Mouse (Mus musculus): ENCODE measurements at regions not wholly inside any gene's neighbourhood (a gene's known extent, or its start where the extent isn't known, plus 50 kb on each side); places are given as distances from the start of the nearest gene placed in this dataset.

GRCm38 (mm10) chr7:77632656-77633055 lies 1105.2 kb downstream of the Ntrk3 start:
- H3K4me1 ChIP-seq (ENCODE audit: insufficient read depth): no peaks in the 10 kb centered on the region
- H3K9me3 ChIP-seq (ENCODE audit: low read length): no peaks in the 10 kb centered on the region
- DNase-seq (no peak), ATAC-seq (peak; percentile 56; the same call in 1 of the 2 replicates)
- H3K9ac ChIP-seq: no peak overlapping the region
- H3K4me3 ChIP-seq (ENCODE audit: low read depth, low read length): no peak overlapping the region
- no peak overlapping the region for H3K27ac ChIP-seq (ENCODE audit: low read depth, low read length)
- no peak overlapping the region for H3K4me2 ChIP-seq (ENCODE audit: low read depth)
- H3K36me3 ChIP-seq (ENCODE audit: insufficient read depth): no peaks in the 10 kb centered on the region
- TF ChIP-seq CTCF (IDR thresholded peaks at IDR 0.05; ENCODE audit: low read depth): no peak
- no peaks in the 10 kb centered on the region for H3K27me3 ChIP-seq (ENCODE audit: insufficient read depth, low read length)
- 8% methylated on average over 1 of the region's 1 CpGs for WGBS

GRCm38 (mm10) chr7:77623491-77623890 lies 1114.3 kb downstream of the Ntrk3 start:
- peaks cover 10% of the 10 kb centered on the region; the same call in 1 of the 2 replicates for H3K4me1 ChIP-seq (ENCODE audit: insufficient read depth)
- no peaks in the 10 kb centered on the region for H3K9me3 ChIP-seq (ENCODE audit: low read length)
- ATAC-seq (no peak), DNase-seq (peak; percentile 16)
- no peak overlapping the region for H3K4me2 ChIP-seq (ENCODE audit: low read depth)
- 0 out of 2 replicates have a peak overlapping the region, but pooled peaks have one; percentile 0 for H3K27ac ChIP-seq (ENCODE audit: low read depth, low read length)
- H3K4me3 ChIP-seq (ENCODE audit: low read depth, low read length): no peak overlapping the region
- WGBS: 16% methylated on average over 4 of the region's 4 CpGs
- H3K9ac ChIP-seq: no peak overlapping the region
- H3K27me3 ChIP-seq (ENCODE audit: insufficient read depth, low read length): no peaks in the 10 kb centered on the region
- no peak for TF ChIP-seq CTCF (IDR thresholded peaks at IDR 0.05; ENCODE audit: low read depth)
- H3K36me3 ChIP-seq (ENCODE audit: insufficient read depth): no peaks in the 10 kb centered on the region

- peaks cover 10% of the 10 kb centered on the region; the same call in 1 of the 2 replicates for H3K4me1 ChIP-seq (ENCODE audit: insufficient read depth)
- 0 out of 2 replicates have a peak overlapping the region, but pooled peaks have one; percentile 0 for H3K27ac ChIP-seq (ENCODE audit: low read depth, low read length)
- no peaks in the 10 kb centered on the region for H3K36me3 ChIP-seq (ENCODE audit: insufficient read depth)
- DNase-seq (peak; percentile 32), ATAC-seq (peak; percentile 83)
- no peak overlapping the region for H3K4me3 ChIP-seq (ENCODE audit: low read depth, low read length)
- no peaks in the 10 kb centered on the region for H3K27me3 ChIP-seq (ENCODE audit: insufficient read depth, low read length)
- no peak for TF ChIP-seq CTCF (IDR thresholded peaks at IDR 0.05; ENCODE audit: low read depth)
- H3K9ac ChIP-seq: no peak overlapping the region
- no peak overlapping the region for H3K4me2 ChIP-seq (ENCODE audit: low read depth)
- H3K9me3 ChIP-seq (ENCODE audit: low read length): no peaks in the 10 kb centered on the region
These were observed 1114.9 kb downstream of the Ntrk3 start for GRCm38 (mm10) chr7:77622934-77623333.

GRCm38 (mm10) chr7:77572872-77573271 lies 1164.9 kb downstream of the Ntrk3 start:
- TF ChIP-seq CTCF (IDR thresholded peaks at IDR 0.05; ENCODE audit: low read depth): no peak
- WGBS: 55% methylated on average over 1 of the region's 1 CpGs
- peak; percentile 51 for ATAC-seq
- Histone ChIP-seq H3K36me3 (ENCODE audit: insufficient read depth) (no peaks in the 10 kb centered on the region), H3K9me3 (ENCODE audit: low read length) (no peaks in the 10 kb centered on the region), H3K4me1 (ENCODE audit: insufficient read depth) (no peaks in the 10 kb centered on the region), H3K9ac (no peak overlapping the region), H3K4me3 (ENCODE audit: low read depth, low read length) (no peak overlapping the region), H3K4me2 (ENCODE audit: low read depth) (no peak overlapping the region), H3K27me3 (ENCODE audit: insufficient read depth, low read length) (no peaks in the 10 kb centered on the region), H3K27ac (ENCODE audit: low read depth, low read length) (no peak overlapping the region)
- DNase-seq: peak; percentile 44

- DNase-seq: no peak
- H3K27me3 ChIP-seq (ENCODE audit: insufficient read depth, low read length): no peaks in the 10 kb centered on the region
- no peaks in the 10 kb centered on the region for H3K4me1 ChIP-seq (ENCODE audit: insufficient read depth)
- no peaks in the 10 kb centered on the region for H3K9me3 ChIP-seq (ENCODE audit: low read length)
- no peak for TF ChIP-seq CTCF (IDR thresholded peaks at IDR 0.05; ENCODE audit: low read depth)
- H3K9ac ChIP-seq: no peak overlapping the region
- 65% methylated on average over 1 of the region's 1 CpGs for WGBS
- no peak overlapping the region for H3K4me2 ChIP-seq (ENCODE audit: low read depth)
- ATAC-seq: no peak
- no peak overlapping the region for H3K27ac ChIP-seq (ENCODE audit: low read depth, low read length)
- no peak overlapping the region for H3K4me3 ChIP-seq (ENCODE audit: low read depth, low read length)
- H3K36me3 ChIP-seq (ENCODE audit: insufficient read depth): no peaks in the 10 kb centered on the region
These were observed 1178.7 kb downstream of the Ntrk3 start for GRCm38 (mm10) chr7:77559095-77559494.

GRCm38 (mm10) chr7:77558536-77558935 lies 1179.3 kb downstream of the Ntrk3 start:
- Histone ChIP-seq H3K4me1 (ENCODE audit: insufficient read depth) (no peaks in the 10 kb centered on the region), H3K9ac (no peak overlapping the region), H3K27me3 (ENCODE audit: insufficient read depth, low read length) (no peaks in the 10 kb centered on the region), H3K27ac (ENCODE audit: low read depth, low read length) (no peak overlapping the region), H3K4me2 (ENCODE audit: low read depth) (no peak overlapping the region), H3K4me3 (ENCODE audit: low read depth, low read length) (no peak overlapping the region), H3K36me3 (ENCODE audit: insufficient read depth) (no peaks in the 10 kb centered on the region), H3K9me3 (ENCODE audit: low read length) (no peaks in the 10 kb centered on the region)
- 67% methylated on average over 4 of the region's 4 CpGs for WGBS
- no peak for ATAC-seq
- DNase-seq: peak; percentile 1
- no peak for TF ChIP-seq CTCF (IDR thresholded peaks at IDR 0.05; ENCODE audit: low read depth)

- no peak for ATAC-seq
- no peaks in the 10 kb centered on the region for H3K9me3 ChIP-seq (ENCODE audit: low read length)
- no peak overlapping the region for H3K27ac ChIP-seq (ENCODE audit: low read depth, low read length)
- no peak overlapping the region for H3K9ac ChIP-seq
- no peaks in the 10 kb centered on the region for H3K36me3 ChIP-seq (ENCODE audit: insufficient read depth)
- 0 out of 2 replicates have a peak, but pooled peaks cover 4% of the 10 kb centered on the region for H3K4me1 ChIP-seq (ENCODE audit: insufficient read depth)
- DNase-seq: no peak
- TF ChIP-seq CTCF (IDR thresholded peaks at IDR 0.05; ENCODE audit: low read depth): no peak
- no peaks in the 10 kb centered on the region for H3K27me3 ChIP-seq (ENCODE audit: insufficient read depth, low read length)
- H3K4me2 ChIP-seq (ENCODE audit: low read depth): no peak overlapping the region
- WGBS: 26% methylated on average over 5 of the region's 5 CpGs
- no peak overlapping the region for H3K4me3 ChIP-seq (ENCODE audit: low read depth, low read length)
These were observed 1200.9 kb downstream of the Ntrk3 start for GRCm38 (mm10) chr7:77536890-77537289.
